Mouse (Mus musculus) bone marrow macrophage, adult 2 months (primary cell): ENCODE data around the gene Pmp22.

ENCODE experiments used
- CTCF ChIP-seq: IDR thresholded peaks from 2 replicates; pipeline ENCODE4 v1.5.1; 2012; ENCODE audit warnings: low read depth, mild to moderate bottlenecking, low read length, moderate library complexity
- POLR2A ChIP-seq: IDR thresholded peaks from 2 replicates; pipeline ENCODE4 v1.6.1; 2012; ENCODE audit warnings: mild to moderate bottlenecking, low read depth, low read length, borderline replicate concordance

GRCm38 (mm10) chr11:63127513-63127912, 1.3 kb upstream of the Pmp22 start:
- TF ChIP-seq CTCF (no peak), POLR2A (no peak)
